Mouse (Mus musculus): Measurements from ENCODE around the gene Map4k4.

Gene Map4k4

GRCm38 (mm10) chr1:39963821-39964220, 63.1 kb downstream of the Map4k4 start:
- no peak for DNase-seq (ENCODE audit: low spot score in 2 of 2)

- DNase-seq (ENCODE audit: low spot score in 2 of 2): no peak
Observed at GRCm38 (mm10) chr1:39964427-39964826, 63.7 kb downstream of the Map4k4 start.

- DNase-seq (ENCODE audit: low spot score in 2 of 2): no peak
Observed at GRCm38 (mm10) chr1:39965461-39965860, 64.7 kb downstream of the Map4k4 start.

GRCm38 (mm10) chr1:39968999-39969398, 68.3 kb downstream of the Map4k4 start:
- no peak for DNase-seq (ENCODE audit: low spot score in 2 of 2)

- no peak for DNase-seq (ENCODE audit: low spot score in 2 of 2)
Observed at GRCm38 (mm10) chr1:39969771-39970406, 69.2 kb downstream of the Map4k4 start.

- no peak for DNase-seq (ENCODE audit: low spot score in 2 of 2)
Observed at GRCm38 (mm10) chr1:39972411-39972810, 71.7 kb downstream of the Map4k4 start.

GRCm38 (mm10) chr1:39973911-39974310, 73.2 kb downstream of the Map4k4 start:
- no peak for DNase-seq (ENCODE audit: low spot score in 2 of 2)

GRCm38 (mm10) chr1:39975005-39975404, 74.3 kb downstream of the Map4k4 start:
- DNase-seq (ENCODE audit: low spot score in 2 of 2): no peak

- DNase-seq (ENCODE audit: low spot score in 2 of 2): no peak
Observed at GRCm38 (mm10) chr1:39976107-39976506, 75.4 kb downstream of the Map4k4 start.

- DNase-seq (ENCODE audit: low spot score in 2 of 2): no peak
Observed at GRCm38 (mm10) chr1:39976847-39977744, 76.4 kb downstream of the Map4k4 start.

GRCm38 (mm10) chr1:39978781-39979486, 78.2 kb downstream of the Map4k4 start:
- no peak for DNase-seq (ENCODE audit: low spot score in 2 of 2)

GRCm38 (mm10) chr1:39980314-39981290, 79.9 kb downstream of the Map4k4 start:
- no peak for DNase-seq (ENCODE audit: low spot score in 2 of 2)

GRCm38 (mm10) chr1:39981970-39982369, 81.3 kb downstream of the Map4k4 start:
- no peak for DNase-seq (ENCODE audit: low spot score in 2 of 2)

- no peak for DNase-seq (ENCODE audit: low spot score in 2 of 2)
Observed at GRCm38 (mm10) chr1:39982727-39983487, 82.2 kb downstream of the Map4k4 start.

GRCm38 (mm10) chr1:39984331-39984730, 83.6 kb downstream of the Map4k4 start:
- DNase-seq (ENCODE audit: low spot score in 2 of 2): no peak

- DNase-seq (ENCODE audit: low spot score in 2 of 2): no peak
Observed at GRCm38 (mm10) chr1:39986820-39987219, 86.1 kb downstream of the Map4k4 start.

- no peak for DNase-seq (ENCODE audit: low spot score in 2 of 2)
Observed at GRCm38 (mm10) chr1:39988841-39989240, 88.1 kb downstream of the Map4k4 start.

- no peak for DNase-seq (ENCODE audit: low spot score in 2 of 2)
Observed at GRCm38 (mm10) chr1:39990041-39990440, 89.3 kb downstream of the Map4k4 start.

- DNase-seq (ENCODE audit: low spot score in 2 of 2): no peak
Observed at GRCm38 (mm10) chr1:39993921-39994320, 93.2 kb downstream of the Map4k4 start.

GRCm38 (mm10) chr1:39995593-39995992, 94.9 kb downstream of the Map4k4 start:
- DNase-seq (ENCODE audit: low spot score in 2 of 2): no peak

Data from spleen, postnatal 10 days (tissue).